Mouse (Mus musculus) embryonic facial prominence, embryonic 15.5 days (tissue): Measurements from ENCODE around the gene Pip4p1. TPM values are rescaled to one million over a fixed set of nuclear protein-coding genes. Genes with fewer than 3 reads are reported as not detected.
"Not testable (repeated sequence)": the region's sequence is repeated elsewhere in the genome, so short reads cannot be mapped to it uniquely, and the experiment has no call there.

Source experiments
- ATAC-seq: fragments of 200-750 bp; cut with Nextera tagmentation; 2 replicates; pipeline ENCODE4 v1.8.0; 2017; ENCODE audit warnings: low read depth, moderate TSS enrichment; ENCODE audit not compliant: insufficient number of reproducible peaks, low FRiP score, low TSS enrichment
- H3K27ac ChIP-seq: fragments of 300-500 bp; sonication (generic); replicated peaks from 2 replicates; pipeline ENCODE4 v1.5.1; 2015; ENCODE audit warnings: mild to moderate bottlenecking, inconsistent platforms
- H3K27me3 ChIP-seq: fragments of 300-500 bp; sonication (generic); 2 replicates; pipeline ENCODE4 v1.6.1; 2015; ENCODE audit warnings: inconsistent platforms
- H3K36me3 ChIP-seq: fragments of 300-500 bp; sonication (generic); 2 replicates; pipeline ENCODE4 v1.6.1; 2015; ENCODE audit warnings: mild to moderate bottlenecking, inconsistent platforms
- H3K4me1 ChIP-seq: fragments of 300-500 bp; sonication (generic); 2 replicates; pipeline ENCODE4 v1.6.1; 2015; ENCODE audit warnings: inconsistent platforms
- H3K4me2 ChIP-seq: fragments of 300-500 bp; sonication (generic); replicated peaks from 2 replicates; pipeline ENCODE4 v1.6.1; 2015; ENCODE audit warnings: mild to moderate bottlenecking, inconsistent platforms
- H3K4me3 ChIP-seq: fragments of 300-500 bp; sonication (generic); replicated peaks from 2 replicates; pipeline ENCODE4 v1.5.1; 2015; ENCODE audit warnings: mild to moderate bottlenecking, inconsistent platforms
- H3K9ac ChIP-seq: fragments of 300-500 bp; sonication (generic); 2 replicates; pipeline ENCODE4 v1.6.1; 2015; ENCODE audit warnings: inconsistent platforms
- H3K9me3 ChIP-seq: fragments of 300-500 bp; sonication (generic); replicated peaks from 2 replicates; pipeline ENCODE4 v1.6.1; 2016; ENCODE audit warnings: inconsistent platforms
- WGBS: fragments of 180-500 bp; shearing (Covaris S2); methylation state at CpG from one replicate; pipeline ENCODE4 v1.1.7; 2015; 5-methylcytosine and 5-hydroxymethylcytosine counted together
- polyA plus RNA-seq: library from polyadenylated mRNA; unstranded; fragments of >200 nt; fragmentation: Nextera tagmentation; extraction: Ambion mirVana; gene quantifications from 2 replicates; pipeline ENCODE4 v1.2.1, GENCODE M21; 2015

Gene Pip4p1
- polyA plus RNA-seq, 1 experiment from 2014 or later: 57.4 TPM

- 0 out of 2 replicates have a peak, but pooled peaks cover 5% of the 10 kb centered on the region for H3K4me1 ChIP-seq
- no peak for ATAC-seq
- WGBS: 72% methylated on average over 5 of the region's 5 CpGs
- H3K9me3 ChIP-seq: no peaks in the 10 kb centered on the region
- no peaks in the 10 kb centered on the region for H3K27me3 ChIP-seq
- H3K4me2 ChIP-seq: no peak overlapping the region
- H3K9ac ChIP-seq: no peak overlapping the region
- H3K27ac ChIP-seq: no peak overlapping the region
- no peaks in the 10 kb centered on the region for H3K36me3 ChIP-seq
- H3K4me3 ChIP-seq: no peak overlapping the region
These were observed 37.7 kb upstream of the Pip4p1 start for GRCm38 (mm10) chr14:50968216-50968980.

GRCm38 (mm10) chr14:50958289-50958995, 27.8 kb upstream of the Pip4p1 start:
- not testable (repeated sequence) for H3K4me3 ChIP-seq, H3K27me3 ChIP-seq, H3K4me2 ChIP-seq, H3K9ac ChIP-seq, H3K9me3 ChIP-seq, H3K4me1 ChIP-seq, H3K36me3 ChIP-seq, H3K27ac ChIP-seq, ATAC-seq
- 84% methylated on average over 5 of the region's 5 CpGs for WGBS

DNA sequence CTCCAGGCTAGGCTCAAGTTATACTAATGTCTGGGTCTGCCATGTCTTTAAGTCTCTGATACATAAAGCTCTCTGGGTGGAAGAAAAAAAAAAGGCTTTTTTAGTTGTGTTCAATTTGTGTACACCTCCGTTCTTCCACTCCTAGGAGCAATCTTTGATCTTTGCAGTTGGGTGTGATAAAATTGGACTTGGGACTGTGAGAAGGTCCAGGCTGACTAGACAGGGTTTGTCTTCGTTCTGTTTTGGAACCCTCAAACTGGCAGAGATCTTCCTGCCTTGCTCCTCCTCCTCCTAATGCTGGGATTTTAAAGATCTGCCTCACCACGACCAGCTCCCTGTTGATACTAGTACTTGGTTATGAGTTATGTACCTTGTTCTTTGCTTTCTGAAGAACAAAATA, 26.5 kb upstream of the Pip4p1 start:
- H3K4me2 ChIP-seq, H3K9me3 ChIP-seq, H3K36me3 ChIP-seq, H3K27me3 ChIP-seq, H3K9ac ChIP-seq, H3K4me3 ChIP-seq, H3K27ac ChIP-seq, ATAC-seq, H3K4me1 ChIP-seq: not testable (repeated sequence)
- 58% methylated on average over 3 of the region's 3 CpGs for WGBS

- ATAC-seq, H3K9me3 ChIP-seq, H3K4me1 ChIP-seq, H3K4me3 ChIP-seq, H3K36me3 ChIP-seq, H3K9ac ChIP-seq, H3K4me2 ChIP-seq, H3K27ac ChIP-seq, H3K27me3 ChIP-seq: not testable (repeated sequence)
- 75% methylated on average over 6 of the region's 6 CpGs for WGBS
These were observed 26.1 kb upstream of the Pip4p1 start for GRCm38 (mm10) chr14:50956724-50957123.

DNA sequence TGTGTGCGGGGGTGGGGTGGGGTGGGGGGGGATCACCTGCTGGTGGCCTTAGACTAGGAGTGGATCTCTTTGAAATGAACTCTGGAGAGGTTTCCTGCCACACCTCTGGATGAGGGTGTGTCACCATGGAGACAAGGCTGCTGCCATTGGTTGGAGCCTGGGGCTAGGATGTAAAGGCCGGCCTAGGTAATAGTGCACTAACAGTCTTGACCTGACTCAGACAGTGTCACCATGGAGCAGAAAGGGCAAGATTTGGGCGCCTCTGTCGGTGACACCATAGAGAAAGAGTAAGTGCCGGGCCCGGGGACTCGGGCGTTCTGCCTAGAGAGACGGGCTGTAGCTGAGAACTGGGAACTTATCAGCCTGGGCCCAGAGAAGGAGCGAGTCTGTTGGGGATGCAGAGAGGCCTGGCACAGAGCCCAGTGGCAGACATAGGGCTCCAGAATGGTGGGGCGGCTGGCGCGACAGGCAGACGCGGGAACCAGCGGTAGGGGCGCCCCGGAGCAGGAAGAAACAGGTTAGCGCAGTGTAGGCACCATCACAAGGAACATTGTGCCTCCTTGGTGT, 25.4 kb upstream of the Pip4p1 start, which contains the start of gene Pnp2:
Gene Pnp2 (plus strand): TSS at position 51 of the 567 bp plus-strand sequence.
- H3K9me3 ChIP-seq, H3K27me3 ChIP-seq, H3K27ac ChIP-seq, H3K4me1 ChIP-seq, H3K36me3 ChIP-seq, H3K9ac ChIP-seq: not testable (repeated sequence)
- H3K4me2 ChIP-seq: peak within 1 kb of the TSS; percentile 32
- H3K4me3 ChIP-seq: peak within 1 kb of the TSS; percentile 17; the same call in 1 of the 2 replicates
- WGBS: 7% methylated on average over 19 of the region's 19 CpGs
- ATAC-seq: peak; percentile 73

GRCm38 (mm10) chr14:50955487-50955886, 24.8 kb upstream of the Pip4p1 start:
- no peak overlapping the region for H3K4me2 ChIP-seq
- no peaks in the 10 kb centered on the region for H3K9me3 ChIP-seq
- H3K27me3 ChIP-seq: no peaks in the 10 kb centered on the region
- H3K36me3 ChIP-seq: peaks cover 8% of the 10 kb centered on the region
- no peak overlapping the region for H3K9ac ChIP-seq
- no peak for ATAC-seq
- WGBS: 82% methylated on average over 10 of the region's 10 CpGs
- H3K4me3 ChIP-seq: no peak overlapping the region
- H3K4me1 ChIP-seq: no peaks in the 10 kb centered on the region
- H3K27ac ChIP-seq: no peak overlapping the region

GRCm38 (mm10) chr14:50945526-50945925, 14.9 kb upstream of the Pip4p1 start:
- not testable (repeated sequence) for H3K9me3 ChIP-seq, H3K36me3 ChIP-seq, H3K27ac ChIP-seq, H3K9ac ChIP-seq, H3K4me1 ChIP-seq, ATAC-seq, H3K27me3 ChIP-seq
- H3K4me3 ChIP-seq: peak overlapping the region; percentile 55
- WGBS: 18% methylated on average over 3 of the region's 3 CpGs
- peak overlapping the region; percentile 60 for H3K4me2 ChIP-seq

DNA sequence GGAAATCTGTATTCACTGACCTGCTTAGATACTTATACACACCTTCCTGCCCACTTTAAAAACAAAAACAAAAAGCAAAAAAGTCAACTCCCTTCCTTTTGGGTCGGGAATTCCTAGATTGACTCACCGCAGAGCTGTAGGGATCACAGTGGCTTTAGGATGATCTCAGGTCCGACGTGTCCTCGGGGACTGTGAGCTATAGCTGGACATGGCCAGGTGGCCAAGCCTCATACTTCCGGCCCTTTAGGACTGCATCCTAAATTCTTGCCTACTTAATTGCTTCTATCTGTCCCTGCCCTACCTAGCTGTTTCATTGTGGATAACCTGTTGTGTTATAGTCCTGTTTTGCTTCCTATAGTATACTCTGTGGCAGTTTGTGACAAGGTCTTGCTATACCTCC, 14.4 kb upstream of the Pip4p1 start:
- not testable (repeated sequence) for H3K9me3 ChIP-seq, ATAC-seq, H3K36me3 ChIP-seq, H3K27me3 ChIP-seq, H3K4me1 ChIP-seq
- peak overlapping the region; percentile 15; the same call in 1 of the 2 replicates for H3K9ac ChIP-seq
- H3K4me2 ChIP-seq: peak overlapping the region; percentile 60
- peak overlapping the region; percentile 55 for H3K4me3 ChIP-seq
- H3K27ac ChIP-seq: peak overlapping the region; percentile 90
- WGBS: 6% methylated on average over 6 of the region's 6 CpGs

- WGBS: 0% methylated on average over 15 of the region's 15 CpGs
- Histone ChIP-seq H3K9ac (peak overlapping the region; percentile 39), H3K27ac (peak overlapping the region; percentile 90), H3K4me3 (peak overlapping the region; percentile 55), H3K4me2 (peak overlapping the region; percentile 60)
- not testable (repeated sequence) for H3K27me3 ChIP-seq, H3K9me3 ChIP-seq, H3K4me1 ChIP-seq, H3K36me3 ChIP-seq
- peak; percentile 92 for ATAC-seq
These were observed 14.0 kb upstream of the Pip4p1 start for GRCm38 (mm10) chr14:50944668-50945033.

GRCm38 (mm10) chr14:50943932-50944667, 13.4 kb upstream of the Pip4p1 start, which contains the start of gene Gm49342:
TSS of gene Gm49342 (plus strand) at chr14:50944517.
- peak; percentile 98 for ATAC-seq
- Histone ChIP-seq H3K36me3 (no peaks in the 10 kb centered on the region), H3K27me3 (no peaks in the 10 kb centered on the region), H3K9ac (peak within 1 kb of the TSS; percentile 39), H3K4me2 (peak within 1 kb of the TSS; percentile 60), H3K27ac (peak within 1 kb of the TSS; percentile 90), H3K4me1 (peaks cover 6% of the 10 kb centered on the region; the same call in 1 of the 2 replicates), H3K4me3 (peak within 1 kb of the TSS; percentile 55), H3K9me3 (no peaks in the 10 kb centered on the region)
- 14% methylated on average over 31 of the region's 31 CpGs for WGBS

DNA sequence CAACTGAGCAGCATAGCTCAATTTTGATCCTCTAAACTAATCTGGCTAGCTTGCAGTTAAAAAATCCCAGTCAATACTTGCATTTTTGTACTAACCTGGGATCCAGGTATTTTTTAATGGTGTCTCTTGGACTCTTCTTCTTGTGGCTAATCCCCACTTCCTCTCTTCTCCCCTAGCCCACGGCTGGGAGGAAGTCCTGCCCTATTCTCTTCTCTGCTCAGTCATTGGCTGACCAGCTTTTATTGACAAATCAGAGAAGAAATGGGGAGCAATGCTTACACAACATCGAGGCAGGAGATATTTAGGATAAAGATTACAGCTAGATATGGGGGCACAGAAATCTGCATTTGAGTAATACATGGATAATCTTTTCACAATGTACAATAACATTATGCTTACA, 8.3 kb upstream of the Pip4p1 start:
- ATAC-seq: no peak
- no peak overlapping the region for H3K4me2 ChIP-seq
- no peaks in the 10 kb centered on the region for H3K27me3 ChIP-seq
- 35% methylated on average over 2 of the region's 2 CpGs for WGBS
- H3K9me3 ChIP-seq: no peaks in the 10 kb centered on the region
- no peaks in the 10 kb centered on the region for H3K36me3 ChIP-seq
- no peak overlapping the region for H3K4me3 ChIP-seq
- no peak overlapping the region for H3K27ac ChIP-seq
- H3K4me1 ChIP-seq: no peaks in the 10 kb centered on the region
- no peak overlapping the region for H3K9ac ChIP-seq
